Mouse (Mus musculus) CH12.LX (cell line): ENCODE data around the gene Phf1.

Source experiments
- CTCF ChIP-seq, 2 experiments: IDR thresholded peaks in 1 of 2; conservative IDR thresholded peaks in 1 of 2; 2 replicates each; pipeline ENCODE4 v1.5.1; 2011 to 2012; ENCODE audit warnings: low read depth in 2 of 2, low read length in 2 of 2, improper control_type of control experiment in 1 of 2, inconsistent platforms in 1 of 2, mild to moderate bottlenecking in 1 of 2, moderate library complexity in 1 of 2
- EP300 ChIP-seq: IDR thresholded peaks from 2 replicates; pipeline ENCODE4 v1.6.1; 2011; ENCODE audit warnings: low read length, improper control_type of control experiment
- ETS1 ChIP-seq: conservative IDR thresholded peaks from 2 replicates; pipeline ENCODE4 v1.6.1; 2012; ENCODE audit warnings: low read depth, mild to moderate bottlenecking, inconsistent platforms, low read length, improper control_type of control experiment, moderate library complexity
- IRF4 ChIP-seq: IDR thresholded peaks from 2 replicates; pipeline ENCODE4 v1.6.1; 2014; ENCODE audit warnings: low read depth, mild to moderate bottlenecking, inconsistent platforms, low read length, improper control_type of control experiment
- POLR2A ChIP-seq: IDR thresholded peaks from 2 replicates; pipeline ENCODE4 v1.6.1; 2011; ENCODE audit warnings: low read depth, mild to moderate bottlenecking, improper control_type of control experiment, low read length
- TCF12 ChIP-seq: IDR thresholded peaks from 2 replicates; pipeline ENCODE4 v1.6.1; 2014; ENCODE audit warnings: low read depth, mild to moderate bottlenecking, inconsistent platforms, low read length, improper control_type of control experiment
- USF2 ChIP-seq: conservative IDR thresholded peaks from 2 replicates; pipeline ENCODE4 v1.6.1; 2011; ENCODE audit warnings: low read depth, low read length, improper control_type of control experiment
- ZNF384 ChIP-seq: IDR thresholded peaks from 2 replicates; pipeline ENCODE4 v1.6.1; 2012; ENCODE audit warnings: low read depth, low read length, improper control_type of control experiment, inconsistent platforms

DNA sequence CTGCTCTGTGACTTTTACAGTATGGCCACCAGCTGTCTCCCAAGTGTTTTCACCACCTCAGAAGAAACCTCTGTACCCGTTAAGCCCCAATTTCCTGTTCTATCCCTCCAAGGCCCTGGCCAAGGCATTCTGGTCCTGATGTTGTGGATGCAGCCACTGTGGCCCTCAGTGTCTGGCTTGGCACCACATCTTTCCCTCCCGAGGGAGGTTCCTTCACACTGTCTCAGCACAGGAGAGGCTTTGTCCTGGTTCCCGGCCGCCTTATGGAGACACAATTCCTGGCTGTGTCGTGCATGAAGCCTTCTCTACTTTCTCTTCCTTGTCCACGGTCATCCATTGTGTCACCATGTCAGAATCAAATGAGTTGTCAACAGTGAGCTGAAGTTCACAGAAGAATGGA, 39.4 kb upstream of the Phf1 start:
- no peak for TF ChIP-seq USF2
- no peak for TF ChIP-seq CTCF (conservative IDR thresholded peaks at IDR 0.05 in 1 of 2, IDR thresholded peaks at IDR 0.05 in 1 of 2; ENCODE audit: low read depth in 2 of 2, low read length in 2 of 2)
- no peak for TF ChIP-seq EP300
- TF ChIP-seq IRF4, result no peak
- TF ChIP-seq POLR2A, result no peak
- no peak for TF ChIP-seq TCF12
- no peak for TF ChIP-seq ETS1
- no peak for TF ChIP-seq ZNF384
